Mouse (Mus musculus): ENCODE measurements at regions not wholly inside any gene's neighbourhood (a gene's known extent, or its start where the extent isn't known, plus 50 kb on each side); places are given as distances from the start of the nearest gene placed in this dataset.
"Not testable (repeated sequence)": the region's sequence is repeated elsewhere in the genome, so short reads cannot be mapped to it uniquely, and the experiment has no call there.

DNA sequence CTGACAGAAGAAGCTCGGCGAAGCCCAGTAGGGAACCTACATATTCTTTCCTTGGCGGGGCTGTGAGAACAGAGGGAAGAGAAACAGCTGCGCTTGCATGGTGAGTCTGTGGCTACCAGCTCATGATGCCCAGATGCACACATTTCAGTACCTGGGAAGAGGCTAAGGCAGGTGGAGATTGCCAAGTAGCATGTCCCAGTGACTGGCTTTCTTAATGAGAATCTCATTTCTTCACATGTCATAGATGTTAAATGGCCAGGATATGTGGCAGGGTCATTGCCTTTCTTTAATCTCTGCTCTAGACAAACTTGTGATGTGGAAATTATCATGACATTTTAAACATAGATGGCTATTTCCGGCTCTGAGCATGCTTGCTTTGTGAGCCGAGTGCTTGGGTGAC, 109.5 kb upstream of the Tns3 start:
- Histone ChIP-seq H3K36me3 (no peaks in the 10 kb centered on the region), H3K4me3 (replicated peaks) (no peak overlapping the region), H3K27me3 (replicated peaks) (no peaks in the 10 kb centered on the region), H3K9ac (replicated peaks) (no peak overlapping the region), H3K4me2 (no peak overlapping the region), H3K9me3 (replicated peaks) (no peaks in the 10 kb centered on the region), H3K4me1 (no peaks in the 10 kb centered on the region), H3K27ac (replicated peaks) (no peak overlapping the region)
- WGBS = 88% methylated on average over 6 of the region's 6 CpGs
- no peak for ATAC-seq (ENCODE audit: low FRiP score)

DNA sequence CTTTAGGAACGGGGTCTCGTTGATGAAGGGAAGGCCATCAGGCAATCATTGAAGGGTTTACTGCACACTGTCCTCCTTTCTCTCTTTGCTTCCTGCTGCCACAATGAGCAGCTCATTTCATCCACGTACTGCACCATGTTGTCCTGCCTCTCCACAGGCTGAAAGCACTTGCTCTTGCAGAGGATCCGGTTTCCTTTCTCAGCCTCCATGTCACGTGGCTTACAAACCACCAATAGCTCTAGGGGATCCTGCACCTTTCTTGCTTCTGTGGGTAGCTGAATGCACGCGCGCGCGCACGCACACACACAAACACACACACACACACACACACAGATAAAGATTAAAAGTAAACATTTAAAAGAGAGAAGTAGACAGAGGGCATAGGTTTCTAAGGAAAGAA, 108.9 kb upstream of the Tns3 start:
- 78% methylated on average over 11 of the region's 11 CpGs for WGBS
- Histone ChIP-seq H3K4me3 (replicated peaks) (no peak overlapping the region), H3K4me2 (no peak overlapping the region), H3K27ac (replicated peaks) (no peak overlapping the region), H3K9ac (replicated peaks) (no peak overlapping the region), H3K36me3 (no peaks in the 10 kb centered on the region), H3K9me3 (replicated peaks) (no peaks in the 10 kb centered on the region), H3K27me3 (replicated peaks) (no peaks in the 10 kb centered on the region), H3K4me1 (no peaks in the 10 kb centered on the region)
- no peak for ATAC-seq (ENCODE audit: low FRiP score)

DNA sequence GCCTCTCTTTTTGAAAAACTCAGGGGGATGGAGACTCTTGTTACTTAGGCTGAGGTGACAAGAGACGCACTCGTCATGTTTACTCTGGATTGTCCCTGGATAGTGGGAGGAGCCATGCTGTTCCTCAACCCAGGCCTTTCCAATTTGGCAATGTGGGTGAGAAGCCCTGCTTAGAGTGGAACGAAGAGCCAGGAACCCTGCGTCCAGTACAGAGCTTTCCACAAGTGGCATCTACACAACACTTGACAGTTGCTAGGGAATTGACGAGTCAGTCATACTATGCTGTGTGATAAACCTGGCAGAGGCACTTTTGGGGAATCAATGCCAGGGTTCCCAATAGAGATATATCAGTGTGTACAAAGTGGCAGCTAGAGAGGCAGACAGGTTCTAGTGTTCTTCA, 108.2 kb upstream of the Tns3 start:
- H3K9ac ChIP-seq (replicated peaks) = no peak overlapping the region
- H3K4me3 ChIP-seq (replicated peaks) = no peak overlapping the region
- H3K9me3 ChIP-seq (replicated peaks) = no peaks in the 10 kb centered on the region
- ATAC-seq (ENCODE audit: low FRiP score) = no peak
- H3K36me3 ChIP-seq = no peaks in the 10 kb centered on the region
- H3K27me3 ChIP-seq (replicated peaks) = no peaks in the 10 kb centered on the region
- H3K4me1 ChIP-seq = no peaks in the 10 kb centered on the region
- H3K4me2 ChIP-seq = no peak overlapping the region
- 84% methylated on average over 5 of the region's 5 CpGs for WGBS
- H3K27ac ChIP-seq (replicated peaks) = no peak overlapping the region

GRCm38 (mm10) chr11:8768706-8769105, 104.4 kb upstream of the Tns3 start:
- WGBS = 88% methylated on average over 1 of the region's 1 CpGs
- H3K9me3 ChIP-seq (replicated peaks); H3K4me1 ChIP-seq; H3K27me3 ChIP-seq (replicated peaks); H3K4me2 ChIP-seq; H3K36me3 ChIP-seq; H3K9ac ChIP-seq (replicated peaks); H3K4me3 ChIP-seq (replicated peaks); H3K27ac ChIP-seq (replicated peaks); ATAC-seq (ENCODE audit: low FRiP score): not testable (repeated sequence)

GRCm38 (mm10) chr11:8765541-8765885, 101.2 kb upstream of the Tns3 start:
- 81% methylated on average over 1 of the region's 1 CpGs for WGBS
- no peaks in the 10 kb centered on the region for H3K9me3 ChIP-seq (replicated peaks)
- no peak overlapping the region for H3K4me2 ChIP-seq
- no peaks in the 10 kb centered on the region for H3K27me3 ChIP-seq (replicated peaks)
- no peak overlapping the region for H3K27ac ChIP-seq (replicated peaks)
- no peak overlapping the region for H3K9ac ChIP-seq (replicated peaks)
- ATAC-seq (ENCODE audit: low FRiP score) = no peak
- 0 out of 2 replicates have a peak, but pooled peaks cover 8% of the 10 kb centered on the region for H3K4me1 ChIP-seq
- H3K4me3 ChIP-seq (replicated peaks) = no peak overlapping the region
- no peaks in the 10 kb centered on the region for H3K36me3 ChIP-seq

DNA sequence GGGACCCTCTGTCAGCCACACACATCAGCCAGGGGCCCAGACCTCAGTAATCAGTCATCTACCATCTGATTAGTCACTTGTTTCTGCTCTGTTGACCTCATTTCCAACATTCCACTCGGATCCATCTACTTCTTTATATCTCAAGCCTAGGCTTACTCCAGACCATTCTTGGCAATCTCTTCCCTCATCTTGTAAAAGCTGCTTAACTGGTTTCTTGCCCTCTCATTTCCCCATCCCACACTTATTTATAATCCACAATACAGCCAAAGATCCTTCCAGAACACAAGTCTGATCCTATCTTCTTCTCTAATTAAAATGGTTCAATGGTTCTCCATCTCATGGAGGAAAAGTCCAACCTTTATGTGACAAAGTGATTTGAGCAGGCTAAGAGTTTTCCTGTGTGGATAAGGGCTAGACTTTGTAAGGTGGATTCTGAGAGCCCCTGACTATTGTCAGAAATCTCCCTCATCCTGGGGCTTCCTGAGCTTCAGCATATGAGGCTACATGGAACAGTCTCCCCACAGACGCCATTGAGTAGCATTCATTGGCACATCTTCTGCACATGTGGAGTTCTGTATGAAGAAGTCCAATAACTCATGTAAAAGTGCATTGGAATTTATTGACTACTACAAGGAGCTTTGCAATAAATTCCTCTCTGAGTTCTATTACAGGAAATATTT, 100.7 kb upstream of the Tns3 start:
- 89% methylated on average over 2 of the region's 2 CpGs for WGBS
- ATAC-seq (ENCODE audit: low FRiP score) = no peak

DNA sequence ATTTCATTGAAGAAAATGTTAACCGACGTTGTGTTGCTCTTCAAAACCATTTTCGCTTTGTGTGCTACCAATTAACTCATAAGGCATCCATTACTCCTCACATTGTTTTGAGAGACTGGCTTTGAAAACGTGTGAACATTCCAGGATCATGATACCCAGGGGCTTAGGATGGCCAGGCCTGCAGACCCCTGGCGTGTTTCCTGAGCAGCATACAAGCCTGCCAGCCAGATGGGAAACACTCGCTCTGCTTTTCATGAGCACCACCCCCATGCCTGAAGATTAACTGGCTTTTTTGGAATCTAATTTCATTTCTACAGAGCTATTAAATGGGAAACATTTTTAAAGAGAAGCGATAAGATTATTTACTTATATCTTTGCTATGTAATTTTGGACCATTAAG, 99.1 kb upstream of the Tns3 start:
- Histone ChIP-seq H3K9me3 (replicated peaks) (no peaks in the 10 kb centered on the region), H3K4me1 (0 out of 2 replicates have a peak, but pooled peaks cover 8% of the 10 kb centered on the region), H3K4me2 (no peak overlapping the region), H3K9ac (replicated peaks) (no peak overlapping the region), H3K36me3 (no peaks in the 10 kb centered on the region), H3K27ac (replicated peaks) (no peak overlapping the region), H3K27me3 (replicated peaks) (no peaks in the 10 kb centered on the region), H3K4me3 (replicated peaks) (no peak overlapping the region)
- WGBS = 71% methylated on average over 7 of the region's 7 CpGs
- no peak for ATAC-seq (ENCODE audit: low FRiP score)

More for the DNA sequence above, 100.7 kb upstream of the Tns3 start:
- no peaks in the 10 kb centered on the region for H3K27me3 ChIP-seq (replicated peaks)
- H3K9me3 ChIP-seq (replicated peaks) = no peaks in the 10 kb centered on the region
- H3K4me1 ChIP-seq = 0 out of 2 replicates have a peak, but pooled peaks cover 8% of the 10 kb centered on the region
- H3K4me2 ChIP-seq = no peak overlapping the region
- no peaks in the 10 kb centered on the region for H3K36me3 ChIP-seq
- no peak overlapping the region for H3K9ac ChIP-seq (replicated peaks)
- no peak overlapping the region for H3K27ac ChIP-seq (replicated peaks)
- H3K4me3 ChIP-seq (replicated peaks) = no peak overlapping the region

DNA sequence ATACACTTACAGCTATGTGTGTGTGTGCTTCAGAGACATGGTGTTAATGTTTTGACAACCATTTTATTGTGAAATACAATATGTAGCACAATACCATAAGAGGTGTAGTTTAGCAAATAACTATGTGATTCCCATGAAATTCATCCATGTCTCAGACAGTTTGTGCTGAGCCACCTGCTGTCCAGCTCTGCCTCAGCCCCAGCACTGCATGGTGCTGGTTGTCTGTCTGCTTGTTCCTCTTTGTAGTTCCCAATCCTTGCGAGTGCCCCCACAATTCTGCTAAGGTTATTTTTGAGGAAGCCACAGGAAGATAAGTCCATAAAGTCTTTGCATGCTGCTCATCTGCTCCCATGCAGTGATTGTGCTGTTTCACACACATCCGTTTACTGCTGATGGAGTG, 97.8 kb upstream of the Tns3 start:
- no peak overlapping the region for H3K9ac ChIP-seq (replicated peaks)
- no peak overlapping the region for H3K4me3 ChIP-seq (replicated peaks)

GRCm38 (mm10) chr11:8761626-8762025, 97.3 kb upstream of the Tns3 start:
- no peak for ATAC-seq (ENCODE audit: low FRiP score)
- H3K4me2 ChIP-seq = no peak overlapping the region
- no peak overlapping the region for H3K4me3 ChIP-seq (replicated peaks)
- no peaks in the 10 kb centered on the region for H3K27me3 ChIP-seq (replicated peaks)
- H3K36me3 ChIP-seq = no peaks in the 10 kb centered on the region
- no peak overlapping the region for H3K9ac ChIP-seq (replicated peaks)
- H3K4me1 ChIP-seq = 0 out of 2 replicates have a peak, but pooled peaks cover 8% of the 10 kb centered on the region
- 0 out of 2 replicates have a peak overlapping the region, but pooled peaks have one; percentile 0 for H3K27ac ChIP-seq (replicated peaks)
- no peaks in the 10 kb centered on the region for H3K9me3 ChIP-seq (replicated peaks)

More for the DNA sequence above, 97.8 kb upstream of the Tns3 start:
- no peak for ATAC-seq (ENCODE audit: low FRiP score)
- 40% methylated on average over 2 of the region's 2 CpGs for WGBS
- Histone ChIP-seq H3K4me2 (no peak overlapping the region), H3K27me3 (replicated peaks) (no peaks in the 10 kb centered on the region), H3K36me3 (no peaks in the 10 kb centered on the region), H3K27ac (replicated peaks) (no peak overlapping the region), H3K9me3 (replicated peaks) (no peaks in the 10 kb centered on the region), H3K4me1 (0 out of 2 replicates have a peak, but pooled peaks cover 8% of the 10 kb centered on the region)

DNA sequence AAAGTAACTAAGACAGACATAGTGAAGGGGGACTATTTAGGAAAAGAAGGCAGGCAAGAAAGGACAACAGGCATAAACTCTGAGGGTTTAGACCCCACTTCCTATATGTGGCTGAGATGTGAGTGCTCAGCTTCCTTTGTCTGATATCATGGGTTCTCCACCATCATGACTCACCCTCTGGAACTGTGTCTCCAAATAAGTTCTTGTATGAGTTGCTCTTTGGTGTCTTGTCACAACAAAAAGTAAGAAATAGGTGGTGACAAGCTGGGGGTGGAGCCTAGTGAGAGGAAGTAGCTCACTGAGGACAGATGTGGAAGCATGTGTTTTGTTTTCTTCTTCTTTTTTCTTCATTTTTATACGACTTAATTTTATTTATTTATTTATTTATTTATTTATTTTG, 95.5 kb upstream of the Tns3 start:
- Histone ChIP-seq H3K27ac (replicated peaks) (no peak overlapping the region), H3K27me3 (replicated peaks) (no peaks in the 10 kb centered on the region), H3K9ac (replicated peaks) (no peak overlapping the region), H3K4me2 (no peak overlapping the region), H3K36me3 (no peaks in the 10 kb centered on the region), H3K4me3 (replicated peaks) (no peak overlapping the region), H3K4me1 (0 out of 2 replicates have a peak, but pooled peaks cover 8% of the 10 kb centered on the region), H3K9me3 (replicated peaks) (no peaks in the 10 kb centered on the region)
- no peak for ATAC-seq (ENCODE audit: low FRiP score)
- 86% methylated on average over 1 of the region's 1 CpGs for WGBS

- not testable (repeated sequence) for H3K4me2 ChIP-seq; H3K27ac ChIP-seq (replicated peaks); H3K9ac ChIP-seq (replicated peaks); H3K4me1 ChIP-seq; ATAC-seq (ENCODE audit: low FRiP score); H3K27me3 ChIP-seq (replicated peaks); H3K4me3 ChIP-seq (replicated peaks); H3K9me3 ChIP-seq (replicated peaks); H3K36me3 ChIP-seq
- WGBS = 30% methylated on average over 2 of the region's 2 CpGs
These were observed 90.2 kb upstream of the Tns3 start for GRCm38 (mm10) chr11:8754508-8754907.

- H3K4me3 ChIP-seq (replicated peaks); H3K27ac ChIP-seq (replicated peaks); H3K27me3 ChIP-seq (replicated peaks); H3K9ac ChIP-seq (replicated peaks); H3K36me3 ChIP-seq; ATAC-seq (ENCODE audit: low FRiP score); H3K9me3 ChIP-seq (replicated peaks); H3K4me1 ChIP-seq; H3K4me2 ChIP-seq: not testable (repeated sequence)
- 74% methylated on average over 3 of the region's 3 CpGs for WGBS
These were observed 71.4 kb upstream of the Tns3 start for GRCm38 (mm10) chr11:8735784-8736183.

All from neural tube, embryonic 15.5 days (tissue).